Mouse (Mus musculus): Measurements from ENCODE around the gene Arhgap31. TPM values are rescaled to one million over a fixed set of nuclear protein-coding genes. Genes with fewer than 3 reads are reported as not detected.

The Arhgap31 gene
- total and polyA plus RNA-seq, 2 experiments from 2014 or later = 15.7 to 60.6 TPM

DNA sequence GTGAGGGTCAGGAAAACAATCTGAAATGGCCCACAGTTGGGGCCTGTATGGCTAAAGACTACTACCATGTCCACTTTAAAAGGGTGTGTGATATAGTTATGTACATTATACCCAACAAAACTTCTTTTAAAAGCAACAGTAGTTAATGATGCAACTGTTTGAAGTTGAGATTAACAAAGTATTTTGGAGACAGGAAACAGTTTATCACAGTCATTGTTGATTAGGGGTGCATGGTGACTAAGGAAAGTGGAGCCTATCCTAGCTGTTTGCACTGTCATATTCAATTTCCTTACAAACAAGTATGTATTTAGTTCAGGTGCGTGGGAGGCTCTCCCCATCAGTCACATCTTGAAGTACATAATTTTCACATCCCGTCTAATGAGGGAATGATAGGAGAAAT lies 47.1 kb downstream of the Arhgap31 start:
- Histone ChIP-seq H3K4me1 (ENCODE audit: control insufficient read depth, insufficient read depth) (peaks cover 51% of the 10 kb centered on the region), H3K4me3 (ENCODE audit: low read depth, low read length) (no peak overlapping the region), H3K27me3 (ENCODE audit: control insufficient read depth, insufficient read depth, low read length) (no peaks in the 10 kb centered on the region), H3K9ac (replicated peaks; ENCODE audit: low read depth, low read length) (no peak overlapping the region), H3K4me2 (ENCODE audit: low read depth, low read length) (no peak overlapping the region), H3K9me3 (replicated peaks; ENCODE audit: control insufficient read depth, low read length) (no peaks in the 10 kb centered on the region), H3K36me3 (replicated peaks; ENCODE audit: control insufficient read depth, insufficient read depth, low read length) (peaks cover 6% of the 10 kb centered on the region; the same call in 1 of the 2 replicates), H3K27ac (ENCODE audit: low read depth) (no peak overlapping the region)
- 76% methylated on average over 2 of the region's 2 CpGs for WGBS
- no peak for ATAC-seq (ENCODE audit: insufficient read depth, low read depth)
- no peak for DNase-seq (ENCODE audit: low spot score)
- TF ChIP-seq CTCF (IDR thresholded peaks at IDR 0.05; ENCODE audit: low read depth) (no peak), EP300 (IDR thresholded peaks at IDR 0.05; ENCODE audit: low read depth) (no peak)

DNA sequence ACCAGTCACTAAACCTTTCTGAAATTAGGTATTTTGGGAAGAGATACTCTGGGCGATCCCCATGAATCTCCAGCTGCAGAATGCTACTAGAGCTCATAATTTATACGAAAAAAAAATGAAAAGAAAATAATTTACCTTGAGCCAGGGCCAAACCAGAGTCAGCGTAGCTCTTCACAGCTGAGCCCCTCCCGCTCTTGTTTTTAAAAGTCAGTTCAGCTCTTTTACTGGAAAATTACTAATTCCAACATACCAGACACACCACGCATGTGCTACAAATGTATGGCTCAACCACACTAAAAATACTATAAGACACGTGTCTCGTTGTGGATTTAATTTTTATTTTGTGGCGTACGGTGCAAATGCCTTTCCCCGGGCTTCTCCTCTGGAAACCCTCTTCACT lies 50.5 kb downstream of the Arhgap31 start:
- Histone ChIP-seq H3K9ac (replicated peaks; ENCODE audit: low read depth, low read length) (no peak overlapping the region), H3K4me1 (ENCODE audit: control insufficient read depth, insufficient read depth) (peaks cover 35% of the 10 kb centered on the region), H3K27ac (ENCODE audit: low read depth) (no peak overlapping the region), H3K4me2 (ENCODE audit: low read depth, low read length) (no peak overlapping the region), H3K4me3 (ENCODE audit: low read depth, low read length) (no peak overlapping the region), H3K9me3 (replicated peaks; ENCODE audit: control insufficient read depth, low read length) (no peaks in the 10 kb centered on the region), H3K36me3 (replicated peaks; ENCODE audit: control insufficient read depth, insufficient read depth, low read length) (peaks cover 6% of the 10 kb centered on the region; the same call in 1 of the 2 replicates), H3K27me3 (ENCODE audit: control insufficient read depth, insufficient read depth, low read length) (no peaks in the 10 kb centered on the region)
- DNase-seq (ENCODE audit: low spot score) = no peak
- ATAC-seq (ENCODE audit: insufficient read depth, low read depth) = no peak
- TF ChIP-seq CTCF (IDR thresholded peaks at IDR 0.05; ENCODE audit: low read depth) (no peak), EP300 (IDR thresholded peaks at IDR 0.05; ENCODE audit: low read depth) (no peak)
- 84% methylated on average over 10 of the region's 10 CpGs for WGBS

GRCm38 (mm10) chr16:38654308-38654707 lies 58.8 kb downstream of the Arhgap31 start:
- 32% methylated on average over 4 of the region's 4 CpGs for WGBS
- Histone ChIP-seq H3K4me2 (ENCODE audit: low read depth, low read length) (peak overlapping the region; percentile 28), H3K9ac (replicated peaks; ENCODE audit: low read depth, low read length) (no peak overlapping the region), H3K27ac (ENCODE audit: low read depth) (peak overlapping the region; percentile 92), H3K4me1 (ENCODE audit: control insufficient read depth, insufficient read depth) (peaks cover 58% of the 10 kb centered on the region), H3K4me3 (ENCODE audit: low read depth, low read length) (no peak overlapping the region), H3K36me3 (replicated peaks; ENCODE audit: control insufficient read depth, insufficient read depth, low read length) (no peaks in the 10 kb centered on the region), H3K9me3 (replicated peaks; ENCODE audit: control insufficient read depth, low read length) (no peaks in the 10 kb centered on the region), H3K27me3 (ENCODE audit: control insufficient read depth, insufficient read depth, low read length) (no peaks in the 10 kb centered on the region)
- DNase-seq (ENCODE audit: low spot score) (no peak), ATAC-seq (ENCODE audit: insufficient read depth, low read depth) (no peak)
- TF ChIP-seq EP300 (IDR thresholded peaks at IDR 0.05; ENCODE audit: low read depth) (no peak), CTCF (IDR thresholded peaks at IDR 0.05; ENCODE audit: low read depth) (no peak)

DNA sequence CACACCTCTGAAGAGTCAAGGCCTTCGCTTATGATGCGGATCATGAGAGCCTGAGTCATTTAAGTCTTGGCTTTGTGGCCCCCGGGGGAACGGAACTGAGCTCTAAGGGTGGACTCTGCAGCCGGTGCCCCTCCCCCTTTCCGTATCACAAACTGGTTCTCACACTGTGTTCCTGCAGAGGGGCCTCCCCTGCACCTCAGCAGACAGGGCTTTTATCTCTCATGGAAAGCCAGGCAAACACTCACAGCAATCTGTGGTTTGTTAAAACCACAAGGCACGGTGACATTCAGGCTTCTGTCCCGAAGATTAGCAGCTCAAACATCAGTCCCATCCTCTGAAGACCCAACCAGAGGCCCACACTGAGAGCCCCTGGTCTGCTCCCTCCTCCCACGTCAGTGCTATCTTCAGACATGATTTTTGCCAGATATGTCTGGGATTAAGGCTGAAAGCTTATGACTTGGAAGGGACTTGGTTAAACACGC lies 59.6 kb downstream of the Arhgap31 start:
- H3K27ac ChIP-seq (ENCODE audit: low read depth) = peak overlapping the region; percentile 92
- H3K9ac ChIP-seq (replicated peaks; ENCODE audit: low read depth, low read length) = 0 out of 2 replicates have a peak overlapping the region, but pooled peaks have one; percentile 26
- ATAC-seq (ENCODE audit: insufficient read depth, low read depth) (peak; percentile 80), DNase-seq (ENCODE audit: low spot score) (peak; percentile 89)
- H3K9me3 ChIP-seq (replicated peaks; ENCODE audit: control insufficient read depth, low read length) = no peaks in the 10 kb centered on the region
- WGBS = 3% methylated on average over 10 of the region's 10 CpGs
- TF ChIP-seq EP300 (IDR thresholded peaks at IDR 0.05; ENCODE audit: low read depth) (peak; percentile 68; the same call in 1 of the 2 replicates), CTCF (IDR thresholded peaks at IDR 0.05; ENCODE audit: low read depth) (no peak)
- no peaks in the 10 kb centered on the region for H3K27me3 ChIP-seq (ENCODE audit: control insufficient read depth, insufficient read depth, low read length)
- peak overlapping the region; percentile 28 for H3K4me2 ChIP-seq (ENCODE audit: low read depth, low read length)
- H3K36me3 ChIP-seq (replicated peaks; ENCODE audit: control insufficient read depth, insufficient read depth, low read length) = 0 out of 2 replicates have a peak, but pooled peaks cover 4% of the 10 kb centered on the region
- H3K4me1 ChIP-seq (ENCODE audit: control insufficient read depth, insufficient read depth) = peaks cover 67% of the 10 kb centered on the region
- no peak overlapping the region for H3K4me3 ChIP-seq (ENCODE audit: low read depth, low read length)

GRCm38 (mm10) chr16:38652653-38653052 lies 60.4 kb downstream of the Arhgap31 start:
- TF ChIP-seq CTCF (IDR thresholded peaks at IDR 0.05; ENCODE audit: low read depth) = no peak
- 46% methylated on average over 5 of the region's 5 CpGs for WGBS
- 0 out of 2 replicates have a peak, but pooled peaks cover 6% of the 10 kb centered on the region for H3K36me3 ChIP-seq (replicated peaks; ENCODE audit: control insufficient read depth, insufficient read depth, low read length)
- peak overlapping the region; percentile 28; the same call in 1 of the 2 replicates for H3K4me2 ChIP-seq (ENCODE audit: low read depth, low read length)
- peak overlapping the region; percentile 92 for H3K27ac ChIP-seq (ENCODE audit: low read depth)
- H3K27me3 ChIP-seq (ENCODE audit: control insufficient read depth, insufficient read depth, low read length) = no peaks in the 10 kb centered on the region
- H3K9me3 ChIP-seq (replicated peaks; ENCODE audit: control insufficient read depth, low read length) = no peaks in the 10 kb centered on the region
- DNase-seq (ENCODE audit: low spot score) = no peak
- H3K4me1 ChIP-seq (ENCODE audit: control insufficient read depth, insufficient read depth) = peaks cover 74% of the 10 kb centered on the region
- ATAC-seq (ENCODE audit: insufficient read depth, low read depth) = no peak
- H3K4me3 ChIP-seq (ENCODE audit: low read depth, low read length) = no peak overlapping the region
- no peak overlapping the region for H3K9ac ChIP-seq (replicated peaks; ENCODE audit: low read depth, low read length)

- H3K4me3 ChIP-seq (ENCODE audit: low read depth, low read length) = no peak overlapping the region
- no peak overlapping the region for H3K9ac ChIP-seq (replicated peaks; ENCODE audit: low read depth, low read length)
- WGBS = 39% methylated on average over 10 of the region's 10 CpGs
- DNase-seq (ENCODE audit: low spot score) (peak; percentile 74), ATAC-seq (ENCODE audit: insufficient read depth, low read depth) (peak; percentile 70)
- H3K36me3 ChIP-seq (replicated peaks; ENCODE audit: control insufficient read depth, insufficient read depth, low read length) = 0 out of 2 replicates have a peak, but pooled peaks cover 6% of the 10 kb centered on the region
- peak overlapping the region; percentile 92 for H3K27ac ChIP-seq (ENCODE audit: low read depth)
- peak; percentile 84; the same call in 1 of the 2 replicates for TF ChIP-seq EP300 (IDR thresholded peaks at IDR 0.05; ENCODE audit: low read depth)
- TF ChIP-seq CTCF (IDR thresholded peaks at IDR 0.05; ENCODE audit: low read depth) = no peak
- H3K9me3 ChIP-seq (replicated peaks; ENCODE audit: control insufficient read depth, low read length) = no peaks in the 10 kb centered on the region
- no peaks in the 10 kb centered on the region for H3K27me3 ChIP-seq (ENCODE audit: control insufficient read depth, insufficient read depth, low read length)
- peak overlapping the region; percentile 31 for H3K4me2 ChIP-seq (ENCODE audit: low read depth, low read length)
- H3K4me1 ChIP-seq (ENCODE audit: control insufficient read depth, insufficient read depth) = peaks cover 74% of the 10 kb centered on the region
Observed at GRCm38 (mm10) chr16:38651721-38652231, 61.3 kb downstream of the Arhgap31 start.

Measured in heart, postnatal 0 days (tissue).